ENCODE assay signal across 9 mouse cellular contexts in the genomic region with DNA sequence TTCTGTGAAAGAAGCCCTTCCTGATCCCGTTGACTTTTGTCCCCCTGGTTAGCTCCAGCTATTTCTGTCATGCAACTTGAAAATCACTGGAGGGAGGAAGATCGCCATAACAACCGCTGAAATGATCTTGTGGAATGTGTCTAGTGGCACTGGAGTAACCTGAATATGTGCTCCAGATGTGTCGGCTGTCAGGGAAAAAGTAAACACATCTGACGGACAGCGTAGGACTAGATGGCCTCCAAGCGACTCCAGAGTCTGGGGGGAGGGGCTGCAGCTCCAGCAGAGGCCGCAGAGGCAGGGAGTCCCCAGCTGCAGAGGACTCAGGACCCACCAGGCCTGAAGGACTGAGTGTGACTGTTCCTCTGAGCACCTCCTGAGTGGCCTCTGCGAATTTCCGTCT. TPM values are rescaled to one million over a fixed set of nuclear protein-coding genes. Genes with fewer than 3 reads are reported as not detected.
A peak's percentile ranks its signal among the peaks of the same experiment; 100 is the strongest.
DNase-seq lines count a peak whose midpoint lies in the region; ATAC-seq and TF ChIP-seq lines count a peak whose summit lies in the region.
"Had no signal": no experiment of that assay in that cellular context is flagged by ENCODE, and none has a peak within 500 bp of the region (broad histone marks: within the 10 kb centered on the region; RNA-seq: fewer than 3 reads in every experiment).

No protein-coding gene starts in this region.

- H3K4me2 ChIP-seq in forebrain, embryonic 11.5 days (ENCODE audit: low read depth, low read length, severe bottlenecking), result peak overlapping the region; percentile 6; the same call in 1 of the 2 replicates
- peak overlapping the region; percentile 52 for H3K4me2 ChIP-seq in liver, postnatal 0 days (ENCODE audit: low read depth, low read length)
- peak overlapping the region; percentile 37 for H3K4me2 ChIP-seq in stomach, postnatal 0 days (replicated peaks; ENCODE audit: low read depth)

- no peak for TF ChIP-seq EP300 in liver, postnatal 0 days (IDR thresholded peaks at IDR 0.05; ENCODE audit: low read depth)
- TF ChIP-seq EP300 in stomach, postnatal 0 days (optimal IDR thresholded peaks at IDR 0.05), result no peak

- 2% methylated on average over 10 of the region's 10 CpGs for WGBS in forebrain, embryonic 11.5 days
- 18% methylated on average over 10 of the region's 10 CpGs for WGBS in liver, postnatal 0 days (ENCODE audit: insufficient replicate concordance)
- 5% methylated on average over 10 of the region's 10 CpGs for WGBS in stomach, postnatal 0 days

- peaks cover 4% of the 10 kb centered on the region; the same call in 1 of the 2 replicates for H3K27me3 ChIP-seq in forebrain, embryonic 11.5 days (ENCODE audit: control insufficient read depth, insufficient read depth, low read length)
- no peaks in the 10 kb centered on the region for H3K27me3 ChIP-seq in liver, postnatal 0 days (ENCODE audit: insufficient read depth, low read length)
- no peaks in the 10 kb centered on the region for H3K27me3 ChIP-seq in stomach, postnatal 0 days (ENCODE audit: control insufficient read depth, insufficient read depth, low read length)

- no peak for TF ChIP-seq CTCF in liver, postnatal 0 days (IDR thresholded peaks at IDR 0.05; ENCODE audit: low read depth)
- no peak for TF ChIP-seq CTCF in stomach, postnatal 0 days (IDR thresholded peaks at IDR 0.05; ENCODE audit: low read depth)

- ATAC-seq in forebrain, embryonic 11.5 days (replicated peaks; ENCODE audit: low FRiP score), result peak; percentile 61
- no peak for ATAC-seq in liver, postnatal 0 days
- 0 out of 2 replicates have a peak, but pooled peaks have one; percentile 61 for ATAC-seq in stomach, postnatal 0 days (ENCODE audit: low FRiP score, low TSS enrichment)

- peak; percentile 39 for DNase-seq in adrenal gland, postnatal 14 days
- no peak for DNase-seq in adrenal gland, adult 8-10 months
- peak; percentile 69 for DNase-seq in forebrain, embryonic 11.5 days (ENCODE audit: low spot score)
- peak; percentile 42 for DNase-seq in kidney, adult 11 months
- DNase-seq in liver, postnatal 0 days, result peak; percentile 26
- DNase-seq in stomach, postnatal 0 days (ENCODE audit: low spot score), result peak; percentile 19
- no peak for DNase-seq in left cerebral cortex, adult 9 months (ENCODE audit: low spot score in 2 of 2)
- DNase-seq in urinary bladder, postnatal 10 days (ENCODE audit: low spot score), result no peak

- no peak overlapping the region for H3K27ac ChIP-seq in forebrain, embryonic 11.5 days (ENCODE audit: low read depth, low read length)
- H3K27ac ChIP-seq in liver, postnatal 0 days (ENCODE audit: low read depth), result no peak overlapping the region
- 0 out of 2 replicates have a peak overlapping the region, but pooled peaks have one; percentile 40 for H3K27ac ChIP-seq in stomach, postnatal 0 days (replicated peaks)

- H3K4me3 ChIP-seq in forebrain, embryonic 11.5 days (ENCODE audit: low read depth, low read length), result no peak overlapping the region
- H3K4me3 ChIP-seq in liver, postnatal 0 days (ENCODE audit: low read depth, low read length), result 0 out of 2 replicates have a peak overlapping the region, but pooled peaks have one; percentile 10
- no peak overlapping the region for H3K4me3 ChIP-seq in stomach, postnatal 0 days (ENCODE audit: low read depth, low read length)

- no peaks in the 10 kb centered on the region for H3K36me3 ChIP-seq in forebrain, embryonic 11.5 days (ENCODE audit: control insufficient read depth, insufficient read depth, low read length)
- no peaks in the 10 kb centered on the region for H3K36me3 ChIP-seq in liver, postnatal 0 days (replicated peaks; ENCODE audit: insufficient read depth, low read length)
- no peaks in the 10 kb centered on the region for H3K36me3 ChIP-seq in stomach, postnatal 0 days (ENCODE audit: control insufficient read depth, insufficient read depth, low read length)

- H3K4me1 ChIP-seq in forebrain, embryonic 11.5 days (replicated peaks; ENCODE audit: control insufficient read depth, insufficient read depth, low read length), result peaks cover 4% of the 10 kb centered on the region; the same call in 1 of the 2 replicates
- H3K4me1 ChIP-seq in liver, postnatal 0 days (ENCODE audit: insufficient read depth), result peaks cover 3% of the 10 kb centered on the region; the same call in 1 of the 2 replicates
- no peaks in the 10 kb centered on the region for H3K4me1 ChIP-seq in stomach, postnatal 0 days (replicated peaks; ENCODE audit: control insufficient read depth, insufficient read depth)

- H3K9me3 ChIP-seq in forebrain, embryonic 11.5 days (ENCODE audit: control insufficient read depth, low read length), result no peaks in the 10 kb centered on the region
- H3K9me3 ChIP-seq in liver, postnatal 0 days (ENCODE audit: low read length), result no peaks in the 10 kb centered on the region
- no peaks in the 10 kb centered on the region for H3K9me3 ChIP-seq in stomach, postnatal 0 days (ENCODE audit: control insufficient read depth, low read length)

- H3K9ac ChIP-seq in forebrain, embryonic 11.5 days (ENCODE audit: low read length), result no peak overlapping the region
- no peak overlapping the region for H3K9ac ChIP-seq in liver, postnatal 0 days (replicated peaks)
- H3K9ac ChIP-seq in stomach, postnatal 0 days (ENCODE audit: low read length), result no peak overlapping the region

RNA-seq across cellular contexts. Expression of a gene that starts 37.4 kb away (rescaled TPM):
- 6.2 and 7.9 TPM in 2 replicates for total RNA-seq in adrenal gland, postnatal 14 days (2021)
- 10 to 100 TPM; 11.9 to 18.9 (median 15.8) TPM for total RNA-seq in adrenal gland, adult 8-10 months (2022)
- polyA plus RNA-seq in forebrain, embryonic 11.5 days (2014; fragmentation: Nextera tagmentation; extraction: Ambion mirVana), result 7.5 and 8.6 TPM in 2 replicates
- 0.32 and 0.33 TPM in 2 replicates for polyA plus RNA-seq in liver, postnatal 0 days (2015; fragmentation: Nextera tagmentation; extraction: Ambion mirVana)
- polyA plus RNA-seq in stomach, postnatal 0 days (2015; fragmentation: Nextera tagmentation; extraction: Ambion mirVana), result 5.8 and 6.9 TPM in 2 replicates
- total RNA-seq: common myeloid progenitor, adult 5-6 weeks had no signal

Comparison
In these comparisons a context has a peak if more than half of its experiments do, and no peak if none do; other contexts are left out.
1. DNase-seq: peak in adrenal gland, postnatal 14 days (single experiment), forebrain, embryonic 11.5 days (single experiment), kidney, adult 11 months (single experiment), liver, postnatal 0 days (single experiment) and stomach, postnatal 0 days (single experiment); none in adrenal gland, adult 8-10 months (single experiment), left cerebral cortex, adult 9 months (0 of 2) and urinary bladder, postnatal 10 days (single experiment).
2. Peak in every context shown above with its lines, with median percentiles within 50 percentile points of each other: H3K4me2 ChIP-seq.